Mouse (Mus musculus): ENCODE data around the gene Hoxc9. TPM values are rescaled to one million over a fixed set of nuclear protein-coding genes. Genes with fewer than 3 reads are reported as not detected.

Hoxc9 gene
- polyA plus RNA-seq, 1 experiment from 2014 or later, result not detected

DNA sequence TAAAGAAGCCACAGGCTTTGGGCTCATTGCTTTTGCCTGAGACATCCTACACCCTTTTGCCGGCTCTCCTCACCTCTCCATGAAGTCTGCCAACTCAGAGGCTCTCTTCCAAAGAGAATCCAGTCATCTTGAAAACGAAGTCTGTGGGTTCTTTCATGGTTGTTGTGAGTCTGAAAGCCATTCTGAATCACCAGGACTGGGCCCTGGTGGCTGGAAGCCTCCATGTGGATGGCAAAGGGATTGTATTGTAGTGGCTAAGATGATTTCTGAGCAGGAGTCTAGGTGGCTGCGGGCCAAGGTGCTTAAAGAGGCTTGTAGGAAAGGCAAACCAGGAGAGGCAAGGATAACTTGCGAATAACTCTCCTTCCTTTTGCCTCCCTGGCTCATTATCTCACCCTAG is 25.9 kb downstream of the Hoxc9 start:
- H3K27me3 ChIP-seq, result peaks cover 100% of the 10 kb centered on the region
- H3K4me2 ChIP-seq, result no peak overlapping the region
- H3K9me3 ChIP-seq (replicated peaks), result no peaks in the 10 kb centered on the region
- no peaks in the 10 kb centered on the region for H3K36me3 ChIP-seq
- ATAC-seq (replicated peaks; ENCODE audit: insufficient number of reproducible peaks, insufficient read depth, low FRiP score, low read depth), result no peak
- no peak overlapping the region for H3K9ac ChIP-seq
- no peak overlapping the region for H3K27ac ChIP-seq
- H3K4me3 ChIP-seq, result no peak overlapping the region
- 30% methylated on average over 4 of the region's 4 CpGs for whole genome bisulfite sequencing
- H3K4me1 ChIP-seq (replicated peaks), result peaks cover 30% of the 10 kb centered on the region

DNA sequence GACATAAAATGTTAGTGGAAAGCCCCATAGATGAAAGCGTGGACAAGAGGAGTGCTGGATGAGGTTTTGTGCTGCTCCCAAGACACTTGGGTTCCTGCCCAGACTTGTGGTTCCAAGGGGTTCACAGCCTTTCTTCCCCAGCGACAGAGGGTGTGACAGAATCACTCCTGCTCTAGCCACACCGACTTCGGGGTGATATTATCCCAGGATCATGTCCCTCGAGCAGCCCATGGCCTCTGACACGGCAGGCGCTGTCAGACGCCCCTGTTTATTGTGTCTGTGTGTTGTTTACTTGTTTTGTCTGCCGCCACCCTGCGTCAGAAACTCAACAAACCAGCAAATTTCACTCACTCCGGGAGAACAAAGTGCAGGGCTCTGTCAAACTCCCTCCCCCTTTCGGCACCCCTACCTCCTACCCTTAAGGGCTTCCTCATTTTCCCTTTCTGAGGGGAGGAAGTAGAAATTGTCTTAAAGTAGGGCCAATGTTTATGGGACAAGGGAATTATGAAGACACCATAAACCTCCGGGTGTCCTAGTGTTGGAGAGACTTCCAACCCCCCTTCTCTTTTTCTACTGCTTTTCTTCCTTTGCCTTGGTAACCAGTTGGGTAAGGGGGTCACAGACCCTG is 26.7 kb downstream of the Hoxc9 start:
- H3K4me3 ChIP-seq, result no peak overlapping the region
- H3K4me1 ChIP-seq (replicated peaks), result peaks cover 30% of the 10 kb centered on the region

DNA sequence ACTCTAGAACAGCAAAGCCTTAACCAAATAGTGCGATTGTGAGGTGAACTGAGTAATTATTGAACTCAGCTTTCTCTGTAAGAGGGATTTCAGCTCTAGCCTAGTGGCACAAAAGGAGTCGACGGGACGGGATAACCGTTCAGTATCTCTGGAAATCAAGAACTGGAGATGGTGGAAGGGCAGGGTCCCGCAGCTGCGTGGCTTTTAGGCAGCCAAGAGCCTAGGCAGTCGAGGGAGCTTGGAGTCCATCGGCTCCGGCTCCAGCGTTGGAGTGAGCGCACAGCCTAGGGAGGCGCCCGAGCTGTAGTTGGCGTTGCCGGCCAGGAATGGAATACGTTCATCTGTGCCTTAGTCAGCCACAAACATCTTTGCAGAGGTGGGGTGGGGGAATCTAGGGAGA is 29.1 kb downstream of the Hoxc9 start:
- Histone ChIP-seq H3K4me3 (no peak overlapping the region), H3K9me3 (replicated peaks) (no peaks in the 10 kb centered on the region), H3K4me1 (replicated peaks) (peaks cover 14% of the 10 kb centered on the region), H3K4me2 (no peak overlapping the region), H3K9ac (no peak overlapping the region), H3K27ac (no peak overlapping the region), H3K36me3 (no peaks in the 10 kb centered on the region), H3K27me3 (peaks cover 100% of the 10 kb centered on the region)
- no peak for ATAC-seq (replicated peaks; ENCODE audit: insufficient number of reproducible peaks, insufficient read depth, low FRiP score, low read depth)
- under 1% methylated on average over 17 of the region's 17 CpGs for WGBS

More for the DNA sequence above, 26.7 kb downstream of the Hoxc9 start:
- peaks cover 100% of the 10 kb centered on the region for H3K27me3 ChIP-seq
- no peaks in the 10 kb centered on the region for H3K36me3 ChIP-seq
- no peak overlapping the region for H3K27ac ChIP-seq
- H3K4me2 ChIP-seq, result no peak overlapping the region
- WGBS, result 27% methylated on average over 13 of the region's 13 CpGs
- no peak overlapping the region for H3K9ac ChIP-seq
- ATAC-seq (replicated peaks; ENCODE audit: insufficient number of reproducible peaks, insufficient read depth, low FRiP score, low read depth), result no peak
- H3K9me3 ChIP-seq (replicated peaks), result no peaks in the 10 kb centered on the region

DNA sequence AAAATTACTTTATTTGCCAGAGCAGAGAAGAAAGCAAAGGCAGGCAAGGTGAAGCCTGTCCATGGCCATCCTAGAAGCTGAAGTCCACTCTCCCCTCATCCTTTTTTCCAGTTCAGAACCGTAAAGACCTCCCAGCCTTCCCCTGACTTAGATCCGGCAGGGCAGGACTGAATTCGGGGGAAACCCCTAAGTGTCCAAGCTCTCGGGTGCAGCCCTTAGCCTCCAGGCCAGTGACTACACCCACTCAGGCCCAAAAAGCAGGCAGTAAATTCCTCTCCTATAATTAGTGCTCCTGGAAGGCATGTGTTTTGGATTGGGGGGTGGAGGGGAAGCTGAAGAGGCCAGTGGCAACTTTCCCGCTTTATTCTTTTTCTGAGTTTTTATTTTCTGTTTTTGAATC is 29.6 kb downstream of the Hoxc9 start:
- Histone ChIP-seq H3K27ac (no peak overlapping the region), H3K9ac (no peak overlapping the region), H3K9me3 (replicated peaks) (no peaks in the 10 kb centered on the region), H3K36me3 (no peaks in the 10 kb centered on the region), H3K4me1 (replicated peaks) (peaks cover 9% of the 10 kb centered on the region), H3K4me2 (no peak overlapping the region), H3K27me3 (peaks cover 100% of the 10 kb centered on the region), H3K4me3 (no peak overlapping the region)
- no peak for ATAC-seq (replicated peaks; ENCODE audit: insufficient number of reproducible peaks, insufficient read depth, low FRiP score, low read depth)
- 11% methylated on average over 5 of the region's 5 CpGs for WGBS

DNA sequence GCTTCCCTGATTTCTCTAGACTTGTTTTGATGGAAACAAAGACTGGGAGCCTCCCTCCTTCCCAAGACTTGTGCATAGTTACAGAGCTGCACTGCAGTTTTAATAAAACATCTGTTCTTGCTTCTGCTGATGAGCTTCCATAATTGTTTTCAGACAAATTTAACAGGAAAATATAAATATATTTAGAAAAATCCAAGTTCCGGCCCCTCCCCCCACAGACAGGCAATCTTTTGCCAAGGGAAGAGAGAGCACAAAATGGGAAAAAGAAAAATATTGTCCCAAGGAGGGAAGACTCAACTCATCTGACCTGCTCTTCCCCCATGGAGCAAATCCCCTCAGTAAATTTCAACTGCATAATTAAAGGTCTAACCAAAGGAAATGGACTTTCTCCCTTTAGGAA is 30.1 kb downstream of the Hoxc9 start:
- no peak overlapping the region for H3K4me3 ChIP-seq
- H3K9me3 ChIP-seq (replicated peaks), result no peaks in the 10 kb centered on the region
- H3K27ac ChIP-seq, result no peak overlapping the region
- H3K4me1 ChIP-seq (replicated peaks), result peaks cover 4% of the 10 kb centered on the region
- peaks cover 100% of the 10 kb centered on the region for H3K27me3 ChIP-seq
- no peak for ATAC-seq (replicated peaks; ENCODE audit: insufficient number of reproducible peaks, insufficient read depth, low FRiP score, low read depth)
- H3K9ac ChIP-seq, result no peak overlapping the region
- no peaks in the 10 kb centered on the region for H3K36me3 ChIP-seq
- H3K4me2 ChIP-seq, result no peak overlapping the region
- 14% methylated on average over 1 of the region's 1 CpGs for WGBS

DNA sequence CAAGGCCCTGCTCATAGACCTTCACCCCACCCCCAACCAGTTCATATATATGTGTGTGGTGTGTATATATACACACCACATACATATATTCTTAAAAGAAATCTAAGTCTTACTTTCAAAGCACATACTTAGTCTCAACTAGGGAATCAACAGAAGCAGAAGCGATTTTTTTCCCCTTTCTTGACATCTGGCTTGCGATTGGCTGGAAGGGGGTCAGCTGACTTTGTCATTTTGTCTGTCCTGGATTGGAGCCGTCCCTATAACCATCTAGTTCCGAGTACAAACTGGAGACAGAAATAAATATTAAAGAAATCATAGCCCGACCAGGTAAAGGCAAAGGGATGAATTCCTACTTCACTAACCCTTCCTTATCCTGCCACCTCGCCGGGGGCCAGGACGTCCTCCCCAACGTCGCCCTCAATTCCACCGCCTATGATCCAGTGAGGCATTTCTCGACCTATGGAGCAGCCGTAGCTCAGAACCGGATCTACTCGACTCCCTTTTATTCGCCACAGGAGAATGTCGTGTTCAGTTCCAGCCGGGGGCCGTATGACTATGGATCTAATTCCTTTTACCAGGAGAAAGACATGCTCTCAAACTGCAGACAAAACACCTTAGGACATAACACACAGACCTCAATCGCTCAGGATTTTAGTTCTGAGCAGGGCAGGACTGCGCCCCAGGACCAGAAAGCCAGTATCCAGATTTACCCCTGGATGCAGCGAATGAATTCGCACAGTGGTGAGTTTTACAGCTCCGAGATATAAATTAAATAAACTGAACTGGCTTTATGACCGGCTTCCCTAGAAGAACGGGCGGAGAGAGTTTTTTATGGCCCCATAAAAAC is 33.2 kb downstream of the Hoxc9 start:
- H3K4me2 ChIP-seq, result no peak overlapping the region
- no peaks in the 10 kb centered on the region for H3K36me3 ChIP-seq

DNA sequence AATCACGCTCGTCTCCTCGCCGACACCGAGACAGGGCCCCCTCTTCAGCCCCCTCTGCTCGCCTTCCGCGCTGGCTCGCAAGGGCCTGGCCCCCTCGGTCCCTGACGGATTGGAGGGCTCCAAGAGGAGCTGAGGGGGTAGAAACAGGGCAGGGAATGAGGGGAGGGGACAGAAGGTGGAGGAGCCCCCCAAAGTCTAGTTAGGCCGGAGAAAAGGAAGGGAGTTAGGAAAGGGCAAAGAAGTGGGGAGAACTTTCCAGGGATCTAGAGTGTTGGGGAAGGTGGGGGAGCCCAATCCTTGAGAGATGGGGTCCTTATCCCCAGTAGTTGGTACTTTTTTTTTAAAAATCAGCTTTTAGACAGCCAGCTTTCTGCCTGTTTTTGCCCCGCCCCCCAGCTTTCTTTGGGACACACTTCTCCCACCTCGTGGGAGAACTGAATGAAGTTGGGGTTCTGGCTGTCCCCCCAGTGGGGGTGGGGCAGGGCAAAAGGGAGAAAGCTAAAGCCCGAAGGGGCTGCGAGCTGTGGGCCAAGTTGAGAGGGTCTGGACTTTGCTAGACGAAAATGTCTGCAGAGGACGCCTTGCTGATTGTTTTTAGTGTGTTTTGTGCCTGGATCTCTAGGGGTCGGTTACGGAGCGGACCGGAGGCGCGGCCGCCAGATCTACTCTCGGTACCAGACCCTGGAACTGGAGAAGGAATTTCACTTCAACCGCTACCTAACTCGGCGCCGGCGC is 34.0 kb downstream of the Hoxc9 start:
- no peak for ATAC-seq (replicated peaks; ENCODE audit: insufficient number of reproducible peaks, insufficient read depth, low FRiP score, low read depth)
- no peaks in the 10 kb centered on the region for H3K36me3 ChIP-seq
- H3K27ac ChIP-seq, result no peak overlapping the region
- no peaks in the 10 kb centered on the region for H3K9me3 ChIP-seq (replicated peaks)
- 5% methylated on average over 31 of the region's 31 CpGs for WGBS
- H3K4me3 ChIP-seq, result no peak overlapping the region
- no peak overlapping the region for H3K9ac ChIP-seq
- peaks cover 99% of the 10 kb centered on the region for H3K27me3 ChIP-seq
- H3K4me1 ChIP-seq (replicated peaks), result peaks cover 15% of the 10 kb centered on the region
- H3K4me2 ChIP-seq, result 0 out of 2 replicates have a peak overlapping the region, but pooled peaks have one; percentile 1

More for the DNA sequence above, 33.2 kb downstream of the Hoxc9 start:
- Histone ChIP-seq H3K4me1 (replicated peaks) (peaks cover 14% of the 10 kb centered on the region), H3K9me3 (replicated peaks) (no peaks in the 10 kb centered on the region), H3K4me3 (no peak overlapping the region), H3K9ac (no peak overlapping the region), H3K27me3 (peaks cover 99% of the 10 kb centered on the region), H3K27ac (no peak overlapping the region)
- WGBS, result 2% methylated on average over 27 of the region's 27 CpGs
- no peak for ATAC-seq (replicated peaks; ENCODE audit: insufficient number of reproducible peaks, insufficient read depth, low FRiP score, low read depth)

DNA sequence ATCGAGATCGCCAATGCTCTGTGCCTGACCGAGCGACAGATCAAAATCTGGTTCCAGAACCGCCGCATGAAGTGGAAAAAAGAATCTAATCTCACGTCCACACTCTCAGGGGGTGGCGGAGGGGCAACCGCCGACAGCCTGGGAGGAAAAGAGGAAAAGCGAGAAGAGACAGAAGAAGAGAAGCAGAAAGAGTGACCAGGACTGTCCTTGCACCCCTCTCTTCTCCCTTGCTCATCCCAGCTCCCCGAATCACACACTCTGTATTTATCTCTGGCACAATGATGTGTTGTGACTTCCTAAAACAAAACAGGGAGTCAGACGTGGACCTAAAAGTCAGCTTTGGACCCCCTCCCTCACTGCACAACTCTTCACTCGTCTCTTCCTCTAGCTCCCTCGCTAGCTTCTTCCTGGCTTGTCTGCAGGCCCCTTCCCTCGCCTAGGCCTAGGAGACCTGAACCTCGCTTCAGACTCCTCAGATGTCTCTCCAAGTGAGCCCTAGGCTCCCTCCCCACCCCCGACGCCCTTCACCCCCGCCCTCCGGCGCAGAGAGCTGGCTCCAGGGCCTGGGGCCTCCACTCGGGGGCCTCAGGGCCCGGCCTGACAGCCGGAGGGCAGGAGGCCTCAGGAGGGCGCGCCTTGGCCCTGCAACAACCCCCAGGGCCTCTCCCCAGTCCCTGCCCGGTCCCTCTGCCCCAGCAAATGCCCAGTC is 34.8 kb downstream of the Hoxc9 start:
- ATAC-seq (replicated peaks; ENCODE audit: insufficient number of reproducible peaks, insufficient read depth, low FRiP score, low read depth), result no peak
- H3K36me3 ChIP-seq, result no peaks in the 10 kb centered on the region
- peaks cover 15% of the 10 kb centered on the region for H3K4me1 ChIP-seq (replicated peaks)
- peaks cover 99% of the 10 kb centered on the region for H3K27me3 ChIP-seq
- H3K4me3 ChIP-seq, result no peak overlapping the region
- no peak overlapping the region for H3K9ac ChIP-seq
- WGBS, result 3% methylated on average over 28 of the region's 28 CpGs
- no peak overlapping the region for H3K27ac ChIP-seq
- H3K4me2 ChIP-seq, result no peak overlapping the region
- H3K9me3 ChIP-seq (replicated peaks), result no peaks in the 10 kb centered on the region

DNA sequence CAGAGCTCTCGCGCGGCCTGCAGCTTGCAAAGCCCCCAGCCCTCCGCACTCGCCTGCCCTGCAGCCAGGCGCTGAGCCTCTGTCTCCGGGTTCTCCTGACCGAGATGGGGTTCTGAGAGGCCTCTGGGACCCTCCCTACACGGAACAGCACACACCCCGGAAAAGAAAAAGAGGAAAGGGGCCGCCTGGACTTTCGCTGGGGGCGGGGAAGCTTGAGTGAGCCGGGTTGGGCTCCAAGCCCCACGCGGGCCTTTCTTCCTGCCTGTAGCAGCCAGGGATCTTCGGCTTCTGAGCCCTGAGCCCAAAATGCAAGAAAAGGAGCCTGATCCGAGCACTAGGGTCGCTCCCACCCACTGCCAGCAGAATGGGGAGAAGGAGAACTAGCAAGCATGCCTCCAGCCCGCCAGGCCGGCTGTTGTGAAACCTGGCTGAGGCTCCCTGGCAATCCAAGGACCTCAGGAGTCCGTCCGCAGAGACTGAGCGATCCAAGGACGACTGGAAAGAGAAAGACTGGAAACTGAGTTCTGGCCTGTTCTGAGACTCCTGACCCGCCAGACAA is 35.8 kb downstream of the Hoxc9 start:
- WGBS, result 4% methylated on average over 26 of the region's 26 CpGs
- Histone ChIP-seq H3K4me3 (0 out of 2 replicates have a peak overlapping the region, but pooled peaks have one; percentile 17), H3K27me3 (peaks cover 99% of the 10 kb centered on the region), H3K36me3 (no peaks in the 10 kb centered on the region), H3K9me3 (replicated peaks) (no peaks in the 10 kb centered on the region), H3K27ac (no peak overlapping the region), H3K9ac (no peak overlapping the region), H3K4me1 (replicated peaks) (peaks cover 15% of the 10 kb centered on the region), H3K4me2 (no peak overlapping the region)
- ATAC-seq (replicated peaks; ENCODE audit: insufficient number of reproducible peaks, insufficient read depth, low FRiP score, low read depth), result no peak

DNA sequence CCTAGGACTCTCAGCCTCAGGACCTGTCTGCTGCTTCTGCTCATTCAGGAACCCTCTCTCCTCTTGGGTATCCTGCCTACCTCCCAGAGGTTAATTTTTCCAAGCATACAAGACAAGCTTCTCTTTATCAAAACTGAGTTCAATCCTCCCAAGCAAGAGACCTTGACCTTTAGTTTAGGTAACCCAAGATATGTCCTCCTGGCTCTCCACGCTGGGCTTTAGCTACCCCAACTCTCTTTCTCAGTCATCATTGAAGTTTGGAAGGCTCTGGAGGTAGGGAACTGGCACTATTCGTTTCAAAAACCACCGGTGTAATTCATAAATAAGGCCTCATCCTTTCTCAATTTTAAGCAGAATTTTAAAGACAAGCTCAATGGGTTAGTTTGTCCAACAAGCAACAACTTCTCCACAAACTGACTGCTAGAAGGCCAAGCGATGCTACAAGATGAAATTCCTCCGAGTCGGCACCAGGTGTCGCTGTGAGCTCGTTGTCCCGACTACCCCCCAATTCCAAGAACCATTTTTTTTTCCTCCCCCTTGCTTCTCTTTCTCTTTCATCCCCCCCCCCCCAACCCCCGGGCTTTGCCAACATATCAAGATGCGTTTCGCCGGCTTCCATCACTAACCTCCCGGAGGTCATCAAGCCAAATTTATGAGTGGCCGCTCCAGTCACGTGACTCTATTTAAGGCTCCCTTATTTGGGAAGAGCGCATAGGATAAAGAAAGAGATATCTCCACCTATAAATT is 37.2 kb downstream of the Hoxc9 start:
- peaks cover 15% of the 10 kb centered on the region for H3K4me1 ChIP-seq (replicated peaks)
- no peak overlapping the region for H3K9ac ChIP-seq
- WGBS, result 4% methylated on average over 17 of the region's 17 CpGs
- H3K27ac ChIP-seq, result no peak overlapping the region
- H3K4me2 ChIP-seq, result peak overlapping the region; percentile 41
- H3K27me3 ChIP-seq, result peaks cover 99% of the 10 kb centered on the region
- no peaks in the 10 kb centered on the region for H3K9me3 ChIP-seq (replicated peaks)
- ATAC-seq (replicated peaks; ENCODE audit: insufficient number of reproducible peaks, insufficient read depth, low FRiP score, low read depth), result no peak
- no peaks in the 10 kb centered on the region for H3K36me3 ChIP-seq
- H3K4me3 ChIP-seq, result peak overlapping the region; percentile 22

Measured in heart, embryonic 15.5 days (tissue).